ENCODE assay signal across 10 mouse cellular contexts in the genomic region with DNA sequence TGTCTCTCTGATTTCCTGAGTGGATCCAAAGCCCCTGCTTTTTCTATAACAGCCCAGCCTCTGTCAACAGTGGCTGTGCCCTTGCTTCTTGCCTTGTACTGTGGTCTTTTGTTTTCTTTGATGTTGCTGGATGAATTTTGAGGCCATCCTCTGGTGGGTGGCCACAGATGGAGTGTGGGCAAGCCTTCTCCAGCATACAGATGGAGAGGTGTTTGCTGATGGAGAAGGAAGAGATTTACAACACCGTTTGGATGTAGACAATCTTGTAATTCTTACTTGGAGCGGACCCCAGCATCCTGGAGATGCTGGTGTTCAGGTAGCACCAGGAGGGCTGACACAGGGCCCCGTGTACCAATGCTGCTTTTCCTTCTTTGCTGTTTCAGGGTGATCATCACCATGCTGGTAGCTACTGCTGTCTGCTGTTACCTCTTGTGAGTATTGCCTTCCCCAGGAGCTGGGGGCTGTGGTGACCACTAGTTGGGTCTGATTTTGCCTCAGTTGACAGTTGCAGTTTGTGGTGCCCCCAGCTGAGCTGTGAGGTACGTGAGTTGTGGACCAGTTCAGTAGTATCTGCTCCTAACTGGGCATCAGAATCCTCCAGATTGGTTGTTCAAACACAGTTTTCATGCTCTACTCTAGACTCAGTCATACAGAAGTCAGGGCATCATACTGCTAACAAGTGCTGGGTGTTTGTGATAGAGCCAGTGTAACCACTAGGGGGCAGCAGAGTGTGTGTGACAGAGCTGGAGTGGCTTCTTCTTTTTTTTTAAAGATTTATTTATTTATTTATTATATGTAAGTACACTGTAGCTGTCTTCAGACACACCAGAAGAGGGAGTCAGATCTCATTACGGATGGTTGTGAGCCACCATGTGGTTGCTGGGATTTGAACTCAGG. TPM values are rescaled to one million over a fixed set of nuclear protein-coding genes. Genes with fewer than 3 reads are reported as not detected.
DNase-seq lines count a peak whose midpoint lies in the region; ATAC-seq and TF ChIP-seq lines count a peak whose summit lies in the region.
"Had no signal": no experiment of that assay in that cellular context is flagged by ENCODE, and none has a peak within 500 bp of the region (broad histone marks: within the 10 kb centered on the region; RNA-seq: fewer than 3 reads in every experiment).

No protein-coding gene starts in this region.

- no peaks in the 10 kb centered on the region for H3K36me3 ChIP-seq in heart, adult 2 months (ENCODE audit: control insufficient read depth, insufficient read depth, low read length)
- peaks cover 3% of the 10 kb centered on the region; the same call in 1 of the 2 replicates for H3K36me3 ChIP-seq in heart, embryonic 12.5 days
- H3K36me3 ChIP-seq in embryonic facial prominence, embryonic 14.5 days (ENCODE audit: control insufficient read depth, insufficient read depth, low read length), result no peaks in the 10 kb centered on the region; the same call in 1 of the 2 replicates
- H3K36me3 ChIP-seq in midbrain, embryonic 10.5 days, result peaks cover 29% of the 10 kb centered on the region
- H3K36me3 ChIP-seq: limb, embryonic 12.5 days had no signal

- intact Hi-C loops in heart, adult 2 months (cut with DNase I), result loop anchor here (5.0 kb wide), 2 partner anchors 233 to 362 kb away; partner anchors contain the start of gene Gimap3
- intact Hi-C loops in heart, postnatal 36 days (cut with DNase I), result loop anchor here (2.0 to 5.0 kb wide), 3 partner anchors 44 to 360 kb away; partner anchors contain the start of gene Gimap3

- 80% methylated on average over 5 of the region's 5 CpGs for WGBS in heart, adult 2 months
- WGBS in heart, embryonic 12.5 days, result 66% methylated on average over 5 of the region's 5 CpGs
- WGBS in embryonic facial prominence, embryonic 14.5 days, result 68% methylated on average over 4 of the region's 5 CpGs
- WGBS in midbrain, embryonic 10.5 days, result 70% methylated on average over 5 of the region's 5 CpGs

- no peak overlapping the region for H3K4me3 ChIP-seq in heart, adult 2 months
- no peak overlapping the region for H3K4me3 ChIP-seq in heart, embryonic 12.5 days
- H3K4me3 ChIP-seq in embryonic facial prominence, embryonic 14.5 days (ENCODE audit: low read depth, low read length), result no peak overlapping the region
- peak overlapping the region; percentile 58; the same call in 1 of the 2 replicates for H3K4me3 ChIP-seq in midbrain, embryonic 10.5 days
- H3K4me3 ChIP-seq: limb, embryonic 12.5 days had no signal

- no peak for TF ChIP-seq EP300 in heart, adult 2 months (IDR thresholded peaks at IDR 0.05; ENCODE audit: insufficient read depth, low read depth, low read length)

- no peaks in the 10 kb centered on the region for H3K9me3 ChIP-seq in heart, embryonic 12.5 days (replicated peaks)
- no peaks in the 10 kb centered on the region for H3K9me3 ChIP-seq in embryonic facial prominence, embryonic 14.5 days (ENCODE audit: control insufficient read depth, low read length)
- no peaks in the 10 kb centered on the region for H3K9me3 ChIP-seq in midbrain, embryonic 10.5 days (replicated peaks)
- H3K9me3 ChIP-seq: limb, embryonic 12.5 days had no signal

- peak; percentile 61 to 64 for DNase-seq in heart, adult 2 months
- peak; percentile 92 for DNase-seq in adrenal gland, postnatal 14 days
- peak; percentile 84 for DNase-seq in embryonic facial prominence, embryonic 14.5 days (ENCODE audit: low spot score)
- peak; percentile 69 to 75 for DNase-seq in heart, postnatal 36 days
- DNase-seq in layer of hippocampus, postnatal 25 days (ENCODE audit: extremely low spot score in 1 of 2, low spot score in 1 of 2), result peak; percentile 51 to 83
- peak; percentile 69 for DNase-seq in midbrain, embryonic 10.5 days (ENCODE audit: low spot score)
- peak; percentile 88 for DNase-seq in skeletal muscle tissue, adult 2 months (ENCODE audit: low read depth, low spot score)

- TF ChIP-seq CTCF in heart, adult 2 months (IDR thresholded peaks at IDR 0.05), result peak; percentile 84

- no peak overlapping the region for H3K4me2 ChIP-seq in heart, embryonic 12.5 days
- no peak overlapping the region for H3K4me2 ChIP-seq in embryonic facial prominence, embryonic 14.5 days (ENCODE audit: low read depth, low read length)
- H3K4me2 ChIP-seq: limb, embryonic 12.5 days had no signal

- H3K4me1 ChIP-seq in heart, adult 2 months (ENCODE audit: control insufficient read depth, insufficient read depth, low read length), result peaks cover 1% of the 10 kb centered on the region
- peaks cover 26% of the 10 kb centered on the region for H3K4me1 ChIP-seq in heart, embryonic 12.5 days (replicated peaks)
- peaks cover 11% of the 10 kb centered on the region; the same call in 1 of the 2 replicates for H3K4me1 ChIP-seq in embryonic facial prominence, embryonic 14.5 days (ENCODE audit: control insufficient read depth, insufficient read depth, low read length)
- peaks cover 26% of the 10 kb centered on the region for H3K4me1 ChIP-seq in midbrain, embryonic 10.5 days

- H3K27me3 ChIP-seq in heart, adult 2 months (ENCODE audit: control insufficient read depth, insufficient read depth, low read length), result no peaks in the 10 kb centered on the region
- H3K27me3 ChIP-seq in heart, embryonic 12.5 days (replicated peaks), result no peaks in the 10 kb centered on the region
- H3K27me3 ChIP-seq in embryonic facial prominence, embryonic 14.5 days (replicated peaks; ENCODE audit: control insufficient read depth, insufficient read depth, low read length), result no peaks in the 10 kb centered on the region
- H3K27me3 ChIP-seq in midbrain, embryonic 10.5 days (ENCODE audit: low read depth, poor library complexity, severe bottlenecking), result no peaks in the 10 kb centered on the region
- H3K27me3 ChIP-seq: limb, embryonic 12.5 days; Patski had no signal

- H3K79me2 ChIP-seq in heart, adult 2 months (replicated peaks; ENCODE audit: control insufficient read depth, insufficient read depth, low read length), result no peaks in the 10 kb centered on the region

- H3K9ac ChIP-seq in heart, adult 2 months (ENCODE audit: low read depth, low read length), result no peak overlapping the region
- H3K9ac ChIP-seq in heart, embryonic 12.5 days, result no peak overlapping the region
- no peak overlapping the region for H3K9ac ChIP-seq in embryonic facial prominence, embryonic 14.5 days (ENCODE audit: low read depth, low read length)
- H3K9ac ChIP-seq: limb, embryonic 12.5 days had no signal

- ATAC-seq in heart, embryonic 12.5 days (ENCODE audit: insufficient number of reproducible peaks, low FRiP score), result no peak
- no peak; the same call in 1 of the 2 replicates for ATAC-seq in embryonic facial prominence, embryonic 14.5 days (ENCODE audit: low read depth)
- ATAC-seq: Patski had no signal

- no peak for TF ChIP-seq POLR2A in heart, adult 2 months (IDR thresholded peaks at IDR 0.05; ENCODE audit: insufficient read depth, low read depth, low read length)

- no peak overlapping the region for H3K27ac ChIP-seq in heart, adult 2 months
- no peak overlapping the region for H3K27ac ChIP-seq in heart, embryonic 12.5 days (ENCODE audit: poor library complexity, severe bottlenecking)
- no peak overlapping the region for H3K27ac ChIP-seq in embryonic facial prominence, embryonic 14.5 days (replicated peaks; ENCODE audit: low read depth, low read length)
- no peak overlapping the region; the same call in 1 of the 2 replicates for H3K27ac ChIP-seq in midbrain, embryonic 10.5 days (replicated peaks)
- H3K27ac ChIP-seq: limb, embryonic 12.5 days had no signal

RNA-seq across cellular contexts. Expression of gene Atp6v0e2, which starts 1.7 kb away (rescaled TPM):
- total RNA-seq in heart, adult 2 months (2021), result 10 to 100 TPM; 17.8 to 18.1 TPM
- 18.5 and 24.3 TPM in 2 replicates for polyA plus RNA-seq in heart, adult 2 months (2012; rRNA removed)
- polyA plus RNA-seq in heart, embryonic 12.5 days (2016; fragmentation: Nextera tagmentation; extraction: Ambion mirVana), result 20.4 and 20.5 TPM in 2 replicates
- total RNA-seq in adrenal gland, postnatal 14 days (2021), result 41.8 and 45.7 TPM in 2 replicates
- 22.8 TPM in 2 replicates for polyA plus RNA-seq in embryonic facial prominence, embryonic 14.5 days (2014; fragmentation: Nextera tagmentation; extraction: Ambion mirVana)
- 10 to 100 TPM; 18.7 to 20.9 TPM for total RNA-seq in heart, postnatal 36 days (2021)
- total RNA-seq in layer of hippocampus, postnatal 25 days (2021), result 100 to 1,000 TPM; 454 to 498 TPM
- polyA plus RNA-seq in midbrain, embryonic 10.5 days (2016; fragmentation: Nextera tagmentation; extraction: Ambion mirVana), result 59.0 and 71.9 TPM in 2 replicates

RNA-seq across cellular contexts. Expression of gene Lrrc61, which starts 15.5 kb away (rescaled TPM):
- total RNA-seq in heart, adult 2 months (2021), result 10 to 100 TPM; 14.9 to 16.6 TPM
- polyA plus RNA-seq in heart, adult 2 months (2012; rRNA removed), result 13.9 and 19.8 TPM in 2 replicates
- 8.6 and 9.1 TPM in 2 replicates for polyA plus RNA-seq in heart, embryonic 12.5 days (2016; fragmentation: Nextera tagmentation; extraction: Ambion mirVana)
- total RNA-seq in adrenal gland, postnatal 14 days (2021), result 26.1 and 28.7 TPM in 2 replicates
- polyA plus RNA-seq in embryonic facial prominence, embryonic 14.5 days (2014; fragmentation: Nextera tagmentation; extraction: Ambion mirVana), result 6.7 and 6.8 TPM in 2 replicates
- 10 to 100 TPM; 16.7 to 26.6 TPM for total RNA-seq in heart, postnatal 36 days (2021)
- total RNA-seq in layer of hippocampus, postnatal 25 days (2021), result 10 to 100 TPM; 34.8 to 39.0 TPM
- 17.1 and 21.8 TPM in 2 replicates for polyA plus RNA-seq in midbrain, embryonic 10.5 days (2016; fragmentation: Nextera tagmentation; extraction: Ambion mirVana)

RNA-seq across cellular contexts. Expression of gene Rarres2, which starts 33.5 kb away (rescaled TPM):
- total RNA-seq in heart, adult 2 months (2021), result 10 to 100 TPM; 70.9 to 82.4 TPM
- 93.7 and 99.3 TPM in 2 replicates for polyA plus RNA-seq in heart, adult 2 months (2012; rRNA removed)
- 24.7 and 26.4 TPM in 2 replicates for polyA plus RNA-seq in heart, embryonic 12.5 days (2016; fragmentation: Nextera tagmentation; extraction: Ambion mirVana)
- total RNA-seq in adrenal gland, postnatal 14 days (2021), result 74.2 and 241 TPM in 2 replicates
- polyA plus RNA-seq in embryonic facial prominence, embryonic 14.5 days (2014; fragmentation: Nextera tagmentation; extraction: Ambion mirVana), result 21.9 and 29.1 TPM in 2 replicates
- 100 to 1,000 TPM in 1 of 2 experiments, 10 to 100 TPM in 1; 70.4 to 101 TPM for total RNA-seq in heart, postnatal 36 days (2021)
- total RNA-seq in layer of hippocampus, postnatal 25 days (2021), result 10 to 100 TPM; 15.1 to 16.5 TPM
- polyA plus RNA-seq in midbrain, embryonic 10.5 days (2016; fragmentation: Nextera tagmentation; extraction: Ambion mirVana), result 0.51 and 1.3 TPM in 2 replicates

RNA-seq across cellular contexts. Expression of gene Gm45021, which starts 50.3 kb away (rescaled TPM):
- total RNA-seq in heart, adult 2 months (2021), result not detected
- polyA plus RNA-seq in heart, adult 2 months (2012; rRNA removed), result not detected in 2 replicates
- polyA plus RNA-seq in heart, embryonic 12.5 days (2016; fragmentation: Nextera tagmentation; extraction: Ambion mirVana), result 1.5 TPM in 1 of 2 replicates, not detected in the other
- not detected in 2 replicates for total RNA-seq in adrenal gland, postnatal 14 days (2021)
- not detected in 2 replicates for polyA plus RNA-seq in embryonic facial prominence, embryonic 14.5 days (2014; fragmentation: Nextera tagmentation; extraction: Ambion mirVana)
- total RNA-seq in heart, postnatal 36 days (2021), result not detected
- not detected for total RNA-seq in layer of hippocampus, postnatal 25 days (2021)
- not detected in 2 replicates for polyA plus RNA-seq in midbrain, embryonic 10.5 days (2016; fragmentation: Nextera tagmentation; extraction: Ambion mirVana)
- polyA plus RNA-seq: limb, embryonic 12.5 days; Patski had no signal

RNA-seq across cellular contexts. Expression of gene Repin1, which starts 54.6 kb away (rescaled TPM):
- 10 to 100 TPM; 30.0 to 33.2 TPM for total RNA-seq in heart, adult 2 months (2021)
- polyA plus RNA-seq in heart, adult 2 months (2012; rRNA removed), result 27.7 and 33.1 TPM in 2 replicates
- polyA plus RNA-seq in heart, embryonic 12.5 days (2016; fragmentation: Nextera tagmentation; extraction: Ambion mirVana), result 32.1 and 32.7 TPM in 2 replicates
- 42.8 TPM in 2 replicates for total RNA-seq in adrenal gland, postnatal 14 days (2021)
- polyA plus RNA-seq in embryonic facial prominence, embryonic 14.5 days (2014; fragmentation: Nextera tagmentation; extraction: Ambion mirVana), result 23.1 and 23.4 TPM in 2 replicates
- total RNA-seq in heart, postnatal 36 days (2021), result 10 to 100 TPM; 27.3 to 33.7 TPM
- 10 to 100 TPM; 40.4 to 46.9 TPM for total RNA-seq in layer of hippocampus, postnatal 25 days (2021)
- polyA plus RNA-seq in midbrain, embryonic 10.5 days (2016; fragmentation: Nextera tagmentation; extraction: Ambion mirVana), result 58.9 and 59.4 TPM in 2 replicates
